Mouse (Mus musculus): ENCODE data around the gene B430305J03Rik.

Gene B430305J03Rik

GRCm38 (mm10) chr3:61365779-61366373, at the start of gene B430305J03Rik:
Gene B430305J03Rik, minus strand, starts transcription at chr3:61365951.
- peak; percentile 23 for DNase-seq (ENCODE audit: low spot score)

GRCm38 (mm10) chr3:61409683-61410082, 43.9 kb upstream of the B430305J03Rik start:
- DNase-seq (ENCODE audit: low spot score), result no peak

- DNase-seq (ENCODE audit: low spot score), result no peak
Measured at GRCm38 (mm10) chr3:61406921-61407320, 41.2 kb upstream of the B430305J03Rik start.

DNA sequence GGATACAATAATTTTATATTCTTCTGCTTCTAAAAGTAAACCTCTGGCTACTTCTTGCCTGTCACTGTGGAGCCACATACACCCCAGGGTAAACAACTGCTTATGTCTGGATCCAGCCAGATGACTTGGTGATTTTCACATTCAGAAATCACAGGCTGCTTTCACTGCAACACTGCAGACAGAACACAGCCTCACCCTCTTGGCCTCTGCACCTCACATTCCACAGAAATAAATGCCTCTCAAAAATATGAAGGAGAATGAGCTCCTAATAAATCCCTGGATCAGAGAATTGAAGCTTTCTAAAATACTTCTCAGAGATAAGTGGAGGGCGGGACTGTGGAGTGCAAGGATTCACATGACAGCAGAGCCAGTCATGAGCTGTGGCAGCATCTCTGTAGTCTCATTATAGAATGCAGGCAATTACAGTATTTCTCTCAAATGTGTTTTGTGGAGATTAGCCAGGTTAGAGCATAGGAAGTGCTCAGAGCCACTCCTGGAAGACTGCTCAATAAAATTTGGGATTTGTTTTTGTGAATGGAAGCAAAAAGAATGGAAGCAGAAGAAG, 35.2 kb upstream of the B430305J03Rik start:
- no peak for DNase-seq (ENCODE audit: low spot score)

GRCm38 (mm10) chr3:61396728-61397127, 31.0 kb upstream of the B430305J03Rik start:
- DNase-seq (ENCODE audit: low spot score), result no peak

DNA sequence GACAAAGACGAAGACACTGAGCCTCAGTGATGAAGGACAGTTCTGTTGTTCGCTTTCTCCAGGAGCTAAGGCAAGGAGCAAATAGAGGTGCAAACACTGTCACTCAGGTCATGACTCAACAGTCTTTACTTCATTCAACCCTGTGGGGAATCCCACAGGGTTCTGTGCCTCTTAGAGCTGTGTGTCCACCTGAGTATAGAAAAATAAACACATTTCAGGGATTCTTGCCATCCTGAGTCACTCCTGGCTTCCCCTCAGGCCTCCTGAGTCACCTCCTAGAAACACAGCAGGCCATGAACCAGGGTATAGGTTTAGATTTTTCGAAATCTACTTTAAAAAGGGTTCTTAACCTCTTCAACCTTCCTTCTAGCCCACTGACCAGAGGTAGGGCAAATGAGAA, 29.6 kb upstream of the B430305J03Rik start:
- DNase-seq (ENCODE audit: low spot score), result no peak

- no peak for DNase-seq (ENCODE audit: low spot score)
Measured at GRCm38 (mm10) chr3:61393520-61393919, 27.8 kb upstream of the B430305J03Rik start.

- DNase-seq (ENCODE audit: low spot score), result no peak
Measured at GRCm38 (mm10) chr3:61392881-61393280, 27.1 kb upstream of the B430305J03Rik start.

GRCm38 (mm10) chr3:61391564-61391963, 25.8 kb upstream of the B430305J03Rik start:
- no peak for DNase-seq (ENCODE audit: low spot score)

- DNase-seq (ENCODE audit: low spot score), result no peak
Measured at GRCm38 (mm10) chr3:61386368-61386767, 20.6 kb upstream of the B430305J03Rik start.

DNA sequence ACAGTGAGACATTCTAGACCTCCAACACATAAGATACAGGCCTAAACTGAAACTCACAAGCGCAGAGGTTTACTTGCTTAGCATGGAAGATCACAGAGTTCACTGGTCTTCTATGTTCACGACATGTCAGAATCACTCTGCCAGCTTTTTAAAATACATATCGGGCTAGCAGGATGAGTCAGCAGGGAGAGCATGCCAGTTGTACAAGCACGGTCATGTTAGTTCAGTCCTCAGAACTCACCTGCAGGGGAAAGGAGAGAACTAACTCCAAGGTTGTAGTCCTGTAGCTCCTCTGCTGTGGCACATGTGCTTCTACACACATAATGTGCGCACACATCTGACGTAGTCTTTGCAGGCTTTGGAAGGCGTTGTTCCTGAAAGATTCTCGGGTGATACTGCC, 10.2 kb upstream of the B430305J03Rik start:
- no peak for DNase-seq (ENCODE audit: low spot score)

DNA sequence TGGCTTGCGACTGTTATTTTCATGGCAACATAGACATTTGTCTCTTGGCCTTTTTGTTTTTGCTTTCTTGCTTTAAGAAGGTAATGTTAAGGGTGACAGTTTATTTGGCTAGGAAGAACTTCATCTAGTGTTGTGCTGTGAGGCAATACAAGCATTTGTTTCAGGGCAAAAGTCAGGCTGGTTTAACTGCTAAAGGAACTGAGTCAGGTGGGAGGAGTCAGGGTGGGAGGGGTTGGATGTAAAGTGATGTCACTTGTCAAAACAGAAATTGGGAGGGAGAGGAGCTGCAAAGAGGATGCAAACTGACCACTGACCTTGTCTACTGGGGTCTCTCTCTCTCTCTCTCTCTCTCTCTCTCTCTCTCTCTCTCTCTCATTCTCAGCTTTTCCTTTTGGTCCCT, 2.7 kb upstream of the B430305J03Rik start:
- no peak for DNase-seq (ENCODE audit: low spot score)

DNA sequence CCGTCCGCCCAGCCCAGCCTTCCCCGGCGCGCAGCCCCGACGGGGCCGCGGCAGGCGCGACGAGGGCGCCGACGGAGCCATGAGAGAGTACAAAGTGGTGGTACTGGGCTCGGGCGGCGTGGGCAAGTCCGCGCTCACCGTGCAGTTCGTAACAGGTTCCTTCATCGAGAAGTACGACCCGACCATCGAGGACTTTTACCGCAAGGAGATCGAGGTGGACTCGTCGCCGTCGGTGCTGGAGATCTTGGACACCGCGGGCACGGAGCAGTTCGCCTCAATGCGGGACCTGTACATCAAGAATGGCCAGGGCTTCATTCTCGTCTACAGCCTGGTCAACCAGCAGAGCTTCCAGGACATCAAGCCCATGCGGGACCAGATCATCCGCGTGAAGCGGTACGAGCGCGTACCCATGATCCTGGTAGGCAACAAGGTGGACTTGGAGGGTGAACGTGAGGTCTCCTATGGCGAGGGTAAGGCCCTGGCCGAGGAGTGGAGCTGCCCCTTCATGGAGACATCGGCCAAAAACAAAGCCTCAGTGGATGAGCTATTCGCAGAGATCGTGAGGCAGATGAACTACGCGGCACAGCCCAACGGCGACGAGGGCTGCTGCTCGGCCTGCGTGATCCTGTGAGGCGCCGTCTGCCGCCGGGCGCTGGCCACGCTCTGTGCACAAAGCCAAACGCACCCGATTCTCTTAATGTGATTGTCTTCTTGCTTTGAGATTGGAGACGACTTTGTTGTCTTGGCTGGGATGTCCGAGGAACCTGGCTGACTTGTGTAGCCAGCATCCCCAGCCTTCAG, 573 bp downstream of the B430305J03Rik start:
- DNase-seq (ENCODE audit: low spot score), result peak; percentile 62

- DNase-seq (ENCODE audit: low spot score), result no peak
Measured at GRCm38 (mm10) chr3:61364661-61364977, 1.1 kb downstream of the B430305J03Rik start.

DNA sequence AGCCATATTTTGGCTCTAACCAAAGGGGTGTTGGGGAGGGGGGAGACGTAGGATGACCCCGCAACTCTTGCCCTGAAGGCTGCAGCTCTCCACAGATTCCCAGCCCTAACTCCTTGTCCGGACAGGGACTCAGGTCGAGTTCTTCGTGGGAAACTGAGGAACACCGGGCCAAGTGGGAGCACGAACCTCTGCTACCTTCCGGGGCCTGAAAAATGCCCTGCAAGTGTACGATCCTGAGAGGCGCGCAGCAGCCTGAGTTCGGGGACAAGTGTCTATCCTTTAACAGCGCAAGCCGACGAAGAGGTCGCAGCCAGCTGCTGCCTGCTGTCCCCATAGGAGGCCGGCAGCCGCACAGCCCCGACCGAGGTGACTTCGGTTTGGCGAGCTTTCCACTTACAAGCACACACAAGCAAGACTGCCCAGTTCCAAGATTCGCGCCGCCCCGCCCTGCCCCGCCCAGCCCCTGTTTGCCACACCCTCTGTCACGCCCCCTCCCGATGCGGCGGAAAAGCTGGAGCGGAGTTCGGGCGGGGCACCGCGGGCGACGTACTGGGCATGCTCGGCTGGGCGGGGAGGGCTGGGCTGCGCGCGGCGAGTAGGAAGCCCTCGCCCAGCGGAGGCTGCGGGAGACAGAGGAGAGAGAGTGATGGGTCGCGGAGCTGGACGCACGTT, 1.6 kb downstream of the B430305J03Rik start:
- DNase-seq (ENCODE audit: low spot score), result peak; percentile 94

DNA sequence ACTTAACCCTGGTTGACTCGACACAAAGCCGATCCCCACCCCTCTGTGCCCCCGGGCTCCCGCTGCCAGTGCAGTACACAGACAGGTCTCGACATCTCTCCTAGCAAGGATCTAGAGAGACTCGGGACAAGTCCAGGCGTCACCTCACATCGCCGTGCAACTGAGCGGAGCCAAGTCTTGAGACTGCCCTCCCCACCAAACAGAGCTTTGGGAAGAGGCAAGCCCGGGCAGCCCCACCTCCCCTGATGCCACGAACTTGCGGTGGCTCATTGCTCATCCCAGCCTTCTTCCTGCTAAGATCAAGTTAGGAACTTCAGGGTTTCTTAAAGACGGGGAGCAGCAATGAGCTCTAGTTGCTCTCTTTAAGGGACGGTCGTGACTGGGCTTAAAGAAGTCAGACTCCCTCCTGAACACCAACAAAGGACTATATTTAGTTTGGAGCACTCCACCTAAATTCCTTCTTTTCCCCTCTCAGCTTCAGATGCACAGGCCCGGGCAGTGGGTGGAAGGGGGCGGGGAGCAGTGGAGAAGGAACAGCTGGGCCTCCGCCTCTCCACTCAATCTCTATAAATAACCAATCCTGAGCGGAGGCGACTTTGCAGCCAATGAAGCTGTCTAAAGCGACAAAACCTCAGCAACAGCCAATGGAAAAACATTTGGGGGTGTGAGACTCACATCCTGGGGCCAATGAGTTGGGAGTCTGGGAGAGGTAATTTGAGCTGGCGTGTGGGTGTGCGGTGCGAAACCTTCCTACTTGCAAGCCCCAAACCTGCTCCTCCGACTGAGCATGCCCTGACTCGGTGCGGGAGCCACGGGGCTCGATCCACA, 2.4 kb downstream of the B430305J03Rik start:
- peak; percentile 95 for DNase-seq (ENCODE audit: low spot score)

DNA sequence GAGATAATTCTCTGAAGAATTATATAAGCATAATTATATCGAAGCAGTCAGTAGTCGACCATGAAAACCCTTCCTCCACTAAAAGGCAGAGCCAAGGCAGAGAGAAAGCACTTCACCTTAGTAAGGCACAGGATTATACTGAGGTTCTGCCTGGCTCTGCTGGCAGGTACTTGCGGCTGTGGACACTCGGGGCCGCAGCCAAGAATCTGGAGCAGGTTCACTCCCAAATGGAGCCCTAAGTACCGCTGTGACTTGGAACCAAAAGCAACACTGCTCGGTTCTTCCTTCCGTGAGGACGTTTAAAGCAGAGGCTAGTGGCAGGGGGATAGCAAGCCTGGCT, 3.0 kb downstream of the B430305J03Rik start:
- DNase-seq (ENCODE audit: low spot score), result no peak

- no peak for DNase-seq (ENCODE audit: low spot score)
Measured at GRCm38 (mm10) chr3:61361338-61361737, 4.4 kb downstream of the B430305J03Rik start, which contains the start of gene Rap2b. Gene Rap2b, plus strand, starts transcription at chr3:61361638.

DNA sequence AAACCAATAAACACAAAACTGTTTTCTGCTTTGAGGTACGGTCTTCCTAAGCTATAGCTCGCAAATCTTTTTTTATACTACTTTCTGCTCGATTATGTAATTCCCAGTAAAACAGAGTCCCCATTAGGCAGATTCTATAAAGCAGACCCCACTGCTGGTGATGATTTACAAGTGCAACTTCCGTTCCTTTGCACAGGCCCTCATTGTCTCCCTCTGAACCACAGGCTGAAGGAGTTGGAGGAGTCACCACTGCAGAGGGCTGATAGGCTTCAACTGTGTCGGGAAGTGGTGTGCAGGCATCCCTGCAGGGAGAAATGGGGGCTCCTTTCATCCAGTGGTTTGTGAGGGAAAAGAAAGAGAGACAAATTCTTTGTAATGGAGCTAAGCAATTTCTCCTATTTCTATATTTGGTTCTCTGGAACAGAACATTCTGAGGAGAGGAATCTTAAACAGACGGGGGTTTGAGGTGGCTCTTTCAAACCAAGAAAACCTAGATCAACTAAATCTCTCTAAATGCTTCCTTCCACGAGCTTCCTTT, 6.9 kb downstream of the B430305J03Rik start:
- DNase-seq (ENCODE audit: low spot score), result no peak

- no peak for DNase-seq (ENCODE audit: low spot score)
Measured at GRCm38 (mm10) chr3:61358107-61358506, 7.6 kb downstream of the B430305J03Rik start.

GRCm38 (mm10) chr3:61355464-61355863, 10.3 kb downstream of the B430305J03Rik start:
- DNase-seq (ENCODE audit: low spot score), result no peak

GRCm38 (mm10) chr3:61349433-61349832, 16.3 kb downstream of the B430305J03Rik start:
- no peak for DNase-seq (ENCODE audit: low spot score)

Measured in retina, embryonic 14.5 days (tissue).